Mouse (Mus musculus): ENCODE measurements at regions not wholly inside any gene's neighbourhood (a gene's known extent, or its start where the extent isn't known, plus 50 kb on each side); places are given as distances from the start of the nearest gene placed in this dataset.
A peak's percentile ranks its signal among the peaks of the same experiment; 100 is the strongest.

- DNase-seq (ENCODE audit: low read depth, low spot score): no peak
Measured at GRCm38 (mm10) chr1:32805890-32806630, 259.0 kb upstream of the Gm5415 start.

GRCm38 (mm10) chr1:32772217-32772616 lies 225.1 kb upstream of the Gm5415 start:
- no peak for DNase-seq (ENCODE audit: low read depth, low spot score)

DNA sequence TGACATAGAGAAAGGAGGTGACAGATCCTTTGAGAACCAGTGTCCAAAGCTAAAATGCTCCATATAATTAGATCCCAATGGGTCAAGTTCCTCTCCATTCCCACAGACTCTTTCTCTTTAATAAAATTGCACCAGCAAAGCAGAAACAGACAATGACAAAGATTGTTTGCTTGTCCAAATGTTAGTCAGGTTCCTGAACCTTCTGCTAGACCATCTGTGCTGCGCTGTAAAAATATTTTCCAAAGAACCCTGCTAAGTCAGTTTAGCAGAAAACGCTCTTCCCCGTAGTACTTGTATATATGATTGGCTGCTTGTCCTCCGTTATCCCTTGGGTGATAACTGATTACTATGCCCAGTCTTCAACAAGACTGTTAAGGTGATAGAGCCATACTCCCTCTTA lies 221.0 kb upstream of the Gm5415 start:
- DNase-seq (ENCODE audit: low read depth, low spot score): peak; percentile 8

GRCm38 (mm10) chr1:32748191-32748590 lies 201.1 kb upstream of the Gm5415 start:
- no peak for DNase-seq (ENCODE audit: low read depth, low spot score)

- DNase-seq (ENCODE audit: low read depth, low spot score): no peak
Measured at GRCm38 (mm10) chr1:32746288-32746687, 199.2 kb upstream of the Gm5415 start.
